Mouse (Mus musculus): ENCODE data around the gene Ube2ql1. TPM values are rescaled to one million over a fixed set of nuclear protein-coding genes. Genes with fewer than 3 reads are reported as not detected.

The Ube2ql1 gene
- polyA plus RNA-seq, 2 experiments, result 0.08 to 0.22 TPM

GRCm38 (mm10) chr13:69768152-69768551, 28.5 kb upstream of the Ube2ql1 start:
- no peaks in the 10 kb centered on the region for H3K36me3 ChIP-seq (replicated peaks; ENCODE audit: control insufficient read depth, insufficient read depth, low read depth)
- no peak overlapping the region for H3K4me2 ChIP-seq (ENCODE audit: low read depth)
- H3K4me3 ChIP-seq (ENCODE audit: insufficient read depth in 1 of 2, low read depth in 2 of 2, low read length in 2 of 2), result no peak overlapping the region
- H3K27me3 ChIP-seq (ENCODE audit: control insufficient read depth, insufficient read depth, low read length), result no peaks in the 10 kb centered on the region
- DNase-seq (ENCODE audit: low read depth in 3 of 3, low spot score in 3 of 3), result no peak
- no peak for TF ChIP-seq CTCF (IDR thresholded peaks at IDR 0.05; ENCODE audit: low read depth)
- TF ChIP-seq EP300 (IDR thresholded peaks at IDR 0.05; ENCODE audit: low read depth), result no peak
- no peak overlapping the region for H3K27ac ChIP-seq
- H3K4me1 ChIP-seq (replicated peaks; ENCODE audit: control insufficient read depth in 2 of 2, insufficient read depth in 2 of 2, low read length in 1 of 2), result no peaks in the 10 kb centered on the region
- ATAC-seq (ENCODE audit: insufficient read depth), result no peak
- no peak overlapping the region for H3K9ac ChIP-seq (replicated peaks)
- no peaks in the 10 kb centered on the region for H3K9me3 ChIP-seq (ENCODE audit: control insufficient read depth, low read length)
- WGBS (ENCODE audit: insufficient replicate concordance), result 62% methylated on average over 10 of the region's 10 CpGs

- TF ChIP-seq CTCF (IDR thresholded peaks at IDR 0.05; ENCODE audit: low read depth) (no peak), EP300 (IDR thresholded peaks at IDR 0.05; ENCODE audit: low read depth) (no peak)
- 79% methylated on average over 9 of the region's 9 CpGs for WGBS (ENCODE audit: insufficient replicate concordance)
- DNase-seq (ENCODE audit: low read depth in 3 of 3, low spot score in 3 of 3) (no peak), ATAC-seq (ENCODE audit: insufficient read depth) (no peak)
- Histone ChIP-seq H3K9ac (replicated peaks) (no peak overlapping the region), H3K9me3 (ENCODE audit: control insufficient read depth, low read length) (no peaks in the 10 kb centered on the region), H3K36me3 (replicated peaks; ENCODE audit: control insufficient read depth, insufficient read depth, low read depth) (no peaks in the 10 kb centered on the region), H3K27ac (no peak overlapping the region), H3K4me3 (ENCODE audit: insufficient read depth in 1 of 2, low read depth in 2 of 2, low read length in 2 of 2) (no peak overlapping the region), H3K4me1 (replicated peaks; ENCODE audit: control insufficient read depth in 2 of 2, insufficient read depth in 2 of 2, low read length in 1 of 2) (no peaks in the 10 kb centered on the region), H3K4me2 (ENCODE audit: low read depth) (no peak overlapping the region), H3K27me3 (ENCODE audit: control insufficient read depth, insufficient read depth, low read length) (no peaks in the 10 kb centered on the region)
Observed at GRCm38 (mm10) chr13:69764646-69765045, 25.0 kb upstream of the Ube2ql1 start.

- H3K27me3 ChIP-seq (ENCODE audit: control insufficient read depth, insufficient read depth, low read length), result no peaks in the 10 kb centered on the region
- DNase-seq (ENCODE audit: low read depth in 3 of 3, low spot score in 3 of 3) (no peak), ATAC-seq (ENCODE audit: insufficient read depth) (no peak)
- no peaks in the 10 kb centered on the region for H3K36me3 ChIP-seq (replicated peaks; ENCODE audit: control insufficient read depth, insufficient read depth, low read depth)
- H3K9me3 ChIP-seq (ENCODE audit: control insufficient read depth, low read length), result no peaks in the 10 kb centered on the region
- no peak for TF ChIP-seq CTCF (IDR thresholded peaks at IDR 0.05; ENCODE audit: low read depth)
- TF ChIP-seq EP300 (IDR thresholded peaks at IDR 0.05; ENCODE audit: low read depth), result no peak
- H3K4me3 ChIP-seq (ENCODE audit: insufficient read depth in 1 of 2, low read depth in 2 of 2, low read length in 2 of 2), result no peak overlapping the region
- no peak overlapping the region for H3K4me2 ChIP-seq (ENCODE audit: low read depth)
- H3K9ac ChIP-seq (replicated peaks), result no peak overlapping the region
- no peaks in the 10 kb centered on the region for H3K4me1 ChIP-seq (replicated peaks; ENCODE audit: control insufficient read depth in 2 of 2, insufficient read depth in 2 of 2, low read length in 1 of 2)
- H3K27ac ChIP-seq, result no peak overlapping the region
- WGBS (ENCODE audit: insufficient replicate concordance), result 74% methylated on average over 10 of the region's 10 CpGs
Observed at GRCm38 (mm10) chr13:69761393-69761792, 21.7 kb upstream of the Ube2ql1 start.

- Histone ChIP-seq H3K9ac (replicated peaks) (no peak overlapping the region), H3K4me1 (replicated peaks; ENCODE audit: control insufficient read depth in 2 of 2, insufficient read depth in 2 of 2, low read length in 1 of 2) (no peaks in the 10 kb centered on the region), H3K36me3 (replicated peaks; ENCODE audit: control insufficient read depth, insufficient read depth, low read depth) (no peaks in the 10 kb centered on the region), H3K27me3 (ENCODE audit: control insufficient read depth, insufficient read depth, low read length) (no peaks in the 10 kb centered on the region), H3K27ac (no peak overlapping the region), H3K4me2 (ENCODE audit: low read depth) (no peak overlapping the region), H3K4me3 (ENCODE audit: insufficient read depth in 1 of 2, low read depth in 2 of 2, low read length in 2 of 2) (no peak overlapping the region), H3K9me3 (ENCODE audit: control insufficient read depth, low read length) (no peaks in the 10 kb centered on the region)
- DNase-seq (ENCODE audit: low read depth in 3 of 3, low spot score in 3 of 3), result no peak
- WGBS (ENCODE audit: insufficient replicate concordance), result 54% methylated on average over 6 of the region's 6 CpGs
- ATAC-seq (ENCODE audit: insufficient read depth), result no peak
- TF ChIP-seq EP300 (IDR thresholded peaks at IDR 0.05; ENCODE audit: low read depth) (no peak), CTCF (IDR thresholded peaks at IDR 0.05; ENCODE audit: low read depth) (no peak)
Observed at GRCm38 (mm10) chr13:69758979-69759378, 19.3 kb upstream of the Ube2ql1 start.

GRCm38 (mm10) chr13:69752875-69753274, 13.2 kb upstream of the Ube2ql1 start:
- Histone ChIP-seq H3K9me3 (ENCODE audit: control insufficient read depth, low read length) (no peaks in the 10 kb centered on the region), H3K27ac (no peak overlapping the region), H3K36me3 (replicated peaks; ENCODE audit: control insufficient read depth, insufficient read depth, low read depth) (no peaks in the 10 kb centered on the region), H3K4me3 (ENCODE audit: insufficient read depth in 1 of 2, low read depth in 2 of 2, low read length in 2 of 2) (no peak overlapping the region), H3K27me3 (ENCODE audit: control insufficient read depth, insufficient read depth, low read length) (no peaks in the 10 kb centered on the region), H3K9ac (replicated peaks) (no peak overlapping the region), H3K4me2 (ENCODE audit: low read depth) (no peak overlapping the region), H3K4me1 (replicated peaks; ENCODE audit: control insufficient read depth in 2 of 2, insufficient read depth in 2 of 2, low read length in 1 of 2) (no peaks in the 10 kb centered on the region)
- no peak for TF ChIP-seq EP300 (IDR thresholded peaks at IDR 0.05; ENCODE audit: low read depth)
- TF ChIP-seq CTCF (IDR thresholded peaks at IDR 0.05; ENCODE audit: low read depth), result no peak
- DNase-seq (ENCODE audit: low read depth in 3 of 3, low spot score in 3 of 3) (no peak), ATAC-seq (ENCODE audit: insufficient read depth) (no peak)
- WGBS (ENCODE audit: insufficient replicate concordance), result 46% methylated on average over 2 of the region's 2 CpGs
